Mouse (Mus musculus): ENCODE data around the gene Plcl2.

GRCm38 (mm10) chr17:50467438-50467837 is 41.8 kb upstream of the Plcl2 start:
- no peak for TF ChIP-seq CTCF (conservative IDR thresholded peaks at IDR 0.05; ENCODE audit: insufficient read depth, insufficient read length, low read depth, low read length)
- TF ChIP-seq POLR2A (IDR thresholded peaks at IDR 0.05; ENCODE audit: low read depth, low read length), result no peak

Data from kidney, adult 2 months (tissue).